ENCODE assay signal across 11 mouse cellular contexts in genomic region chr2:171487284-171487683, GRCm38 (mm10).
DNase-seq lines count a peak whose midpoint lies in the region; ATAC-seq and TF ChIP-seq lines count a peak whose summit lies in the region.
"Had no signal": no experiment of that assay in that cellular context is flagged by ENCODE, and none has a peak within 500 bp of the region (broad histone marks: within the 10 kb centered on the region; RNA-seq: fewer than 3 reads in every experiment).

No protein-coding gene starts in this region.

- no peaks in the 10 kb centered on the region for H3K4me1 ChIP-seq in embryonic facial prominence, embryonic 14.5 days (ENCODE audit: control insufficient read depth, insufficient read depth, low read length)
- peaks cover 6% of the 10 kb centered on the region for H3K4me1 ChIP-seq in embryonic facial prominence, embryonic 10.5 days
- H3K4me1 ChIP-seq in hindbrain, postnatal 0 days (ENCODE audit: insufficient read depth, low read length): peaks cover 3% of the 10 kb centered on the region; the same call in 1 of the 2 replicates
- peaks cover 7% of the 10 kb centered on the region; the same call in 1 of the 2 replicates for H3K4me1 ChIP-seq in midbrain, postnatal 0 days (ENCODE audit: insufficient read depth, low read length)
- H3K4me1 ChIP-seq: lung, embryonic 15.5 days had no signal

- H3K9me3 ChIP-seq in embryonic facial prominence, embryonic 14.5 days (ENCODE audit: control insufficient read depth, low read length): no peaks in the 10 kb centered on the region
- no peaks in the 10 kb centered on the region for H3K9me3 ChIP-seq in embryonic facial prominence, embryonic 10.5 days
- H3K9me3 ChIP-seq in hindbrain, postnatal 0 days (ENCODE audit: low read length): no peaks in the 10 kb centered on the region
- H3K9me3 ChIP-seq in midbrain, postnatal 0 days (ENCODE audit: low read length): no peaks in the 10 kb centered on the region
- H3K9me3 ChIP-seq: kidney, embryonic 15.5 days; lung, embryonic 15.5 days had no signal

- DNase-seq in embryonic facial prominence, embryonic 14.5 days (ENCODE audit: low spot score): peak; percentile 36
- DNase-seq in embryonic facial prominence, embryonic 10.5 days (ENCODE audit: low spot score): no peak
- DNase-seq in brain, adult 2 months (ENCODE audit: low read depth, low spot score): peak; percentile 57
- DNase-seq in hindbrain, postnatal 0 days (ENCODE audit: low spot score): peak; percentile 71
- DNase-seq in midbrain, postnatal 0 days (ENCODE audit: low spot score): peak; percentile 72
- DNase-seq in adrenal gland, adult 2 months: no peak
- DNase-seq in cerebellum, postnatal 36 days: no peak
- DNase-seq: heart, adult 11 months had no signal

- H3K36me3 ChIP-seq in embryonic facial prominence, embryonic 14.5 days (ENCODE audit: control insufficient read depth, insufficient read depth, low read length): no peaks in the 10 kb centered on the region
- H3K36me3 ChIP-seq in embryonic facial prominence, embryonic 10.5 days (replicated peaks): no peaks in the 10 kb centered on the region
- H3K36me3 ChIP-seq in hindbrain, postnatal 0 days (ENCODE audit: insufficient read depth, low read length): no peaks in the 10 kb centered on the region
- no peaks in the 10 kb centered on the region for H3K36me3 ChIP-seq in midbrain, postnatal 0 days (ENCODE audit: insufficient read depth, low read length)
- H3K36me3 ChIP-seq: kidney, embryonic 15.5 days; lung, embryonic 15.5 days had no signal

- no peak; the same call in 1 of the 2 replicates for ATAC-seq in embryonic facial prominence, embryonic 14.5 days (ENCODE audit: low read depth)
- peak; percentile 67 for ATAC-seq in hindbrain, postnatal 0 days
- no peak for ATAC-seq in midbrain, postnatal 0 days (ENCODE audit: low FRiP score)
- ATAC-seq in megakaryocyte-erythroid progenitor cell, adult 5-6 weeks (replicated peaks; ENCODE audit: low FRiP score, low TSS enrichment, poor library complexity, severe bottlenecking): no peak

- no peak overlapping the region for H3K9ac ChIP-seq in embryonic facial prominence, embryonic 14.5 days (ENCODE audit: low read depth, low read length)
- no peak overlapping the region for H3K9ac ChIP-seq in hindbrain, postnatal 0 days (replicated peaks; ENCODE audit: low read length)
- H3K9ac ChIP-seq in midbrain, postnatal 0 days (replicated peaks; ENCODE audit: low read length, poor library complexity, severe bottlenecking): no peak overlapping the region
- H3K9ac ChIP-seq: kidney, embryonic 15.5 days; lung, embryonic 15.5 days had no signal

- no peak overlapping the region for H3K27ac ChIP-seq in embryonic facial prominence, embryonic 14.5 days (replicated peaks; ENCODE audit: low read depth, low read length)
- no peak overlapping the region for H3K27ac ChIP-seq in embryonic facial prominence, embryonic 10.5 days (replicated peaks)
- H3K27ac ChIP-seq in hindbrain, postnatal 0 days: no peak overlapping the region
- no peak overlapping the region for H3K27ac ChIP-seq in midbrain, postnatal 0 days (ENCODE audit: low read depth, low read length)
- H3K27ac ChIP-seq: kidney, embryonic 15.5 days; lung, embryonic 15.5 days had no signal

- 79% methylated on average over 2 of the region's 2 CpGs for WGBS in embryonic facial prominence, embryonic 14.5 days
- whole genome bisulfite sequencing in embryonic facial prominence, embryonic 10.5 days: 84% methylated on average over 2 of the region's 2 CpGs
- 22% methylated on average over 2 of the region's 2 CpGs for WGBS in hindbrain, postnatal 0 days
- 31% methylated on average over 2 of the region's 2 CpGs for WGBS in midbrain, postnatal 0 days

- no peak overlapping the region for H3K4me3 ChIP-seq in embryonic facial prominence, embryonic 14.5 days (ENCODE audit: low read depth, low read length)
- no peak overlapping the region for H3K4me3 ChIP-seq in embryonic facial prominence, embryonic 10.5 days
- H3K4me3 ChIP-seq in hindbrain, postnatal 0 days (ENCODE audit: low read length): no peak overlapping the region
- H3K4me3 ChIP-seq in midbrain, postnatal 0 days (ENCODE audit: low read depth, low read length): no peak overlapping the region
- H3K4me3 ChIP-seq: kidney, embryonic 15.5 days; lung, embryonic 15.5 days had no signal

- TF ChIP-seq CTCF in hindbrain, postnatal 0 days (IDR thresholded peaks at IDR 0.05; ENCODE audit: low read depth): no peak
- no peak for TF ChIP-seq CTCF in midbrain, postnatal 0 days (IDR thresholded peaks at IDR 0.05)

- no peaks in the 10 kb centered on the region for H3K27me3 ChIP-seq in embryonic facial prominence, embryonic 14.5 days (replicated peaks; ENCODE audit: control insufficient read depth, insufficient read depth, low read length)
- no peaks in the 10 kb centered on the region for H3K27me3 ChIP-seq in embryonic facial prominence, embryonic 10.5 days (replicated peaks; ENCODE audit: low read depth, poor library complexity, severe bottlenecking)
- H3K27me3 ChIP-seq in hindbrain, postnatal 0 days (ENCODE audit: insufficient read depth, low read length): no peaks in the 10 kb centered on the region
- H3K27me3 ChIP-seq in midbrain, postnatal 0 days (ENCODE audit: insufficient read depth, low read length): no peaks in the 10 kb centered on the region
- H3K27me3 ChIP-seq: kidney, embryonic 15.5 days; lung, embryonic 15.5 days had no signal

- no peak overlapping the region for H3K4me2 ChIP-seq in embryonic facial prominence, embryonic 14.5 days (ENCODE audit: low read depth, low read length)
- no peak overlapping the region for H3K4me2 ChIP-seq in hindbrain, postnatal 0 days (ENCODE audit: low read depth, low read length)
- H3K4me2 ChIP-seq in midbrain, postnatal 0 days (ENCODE audit: low read depth, low read length, poor library complexity, severe bottlenecking): no peak overlapping the region
- H3K4me2 ChIP-seq: kidney, embryonic 15.5 days; lung, embryonic 15.5 days had no signal

Comparison
In these comparisons a context has a peak if more than half of its experiments do, and no peak if none do; other contexts are left out.
1. DNase-seq: peak in embryonic facial prominence, embryonic 14.5 days (single experiment), brain, adult 2 months (single experiment), hindbrain, postnatal 0 days (single experiment) and midbrain, postnatal 0 days (single experiment); none in embryonic facial prominence, embryonic 10.5 days (single experiment), adrenal gland, adult 2 months (single experiment) and cerebellum, postnatal 36 days (0 of 2).